Mouse (Mus musculus): ENCODE measurements around the gene Snph. TPM values are rescaled to one million over a fixed set of nuclear protein-coding genes. Genes with fewer than 3 reads are reported as not detected.
"Not testable (repeated sequence)": the region's sequence is repeated elsewhere in the genome, so short reads cannot be mapped to it uniquely, and the experiment has no call there.

The Snph gene
- total and polyA plus RNA-seq, 3 experiments, result not detected

GRCm38 (mm10) chr2:151616551-151617329 lies 15.7 kb downstream of the Snph start:
- Histone ChIP-seq H3K79me2 (replicated peaks; ENCODE audit: control insufficient read depth, extremely low read depth, insufficient read depth, poor library complexity, severe bottlenecking) (no peaks in the 10 kb centered on the region), H3K4me1 (ENCODE audit: control insufficient read depth in 1 of 2, insufficient read depth in 2 of 2) (no peaks in the 10 kb centered on the region), H3K27ac (ENCODE audit: insufficient read depth, low read depth) (no peak overlapping the region), H3K36me3 (replicated peaks in 1 of 2; ENCODE audit: control insufficient read depth in 1 of 2, insufficient read depth in 1 of 2, low read length in 1 of 2) (no peaks in the 10 kb centered on the region), H3K4me2 (ENCODE audit: insufficient read depth, low read depth, poor library complexity, severe bottlenecking) (no peak overlapping the region), H3K9me3 (replicated peaks; ENCODE audit: low read length) (no peaks in the 10 kb centered on the region), H3K27me3 (replicated peaks) (peaks cover 78% of the 10 kb centered on the region), H3K4me3 (replicated peaks in 1 of 3; ENCODE audit: low read depth in 2 of 3, low read length in 2 of 3, poor library complexity in 1 of 3) (no peak overlapping the region), H3K9ac (ENCODE audit: insufficient read depth, low read depth) (no peak overlapping the region)
- in situ Hi-C loops (cut with MboI; ENCODE audit: low pct_ligation_motif_present, low pct_unique_long_range_greater_than_20kb, low sequenced_read_pairs), result no loop called here
- dilution Hi-C loops (cut with MboI; ENCODE audit: extremely low pct_ligation_motif_present, extremely low pct_unique_long_range_greater_than_20kb, low sequenced_read_pairs), result no loop called here
- DNase-seq (ENCODE audit: extremely low read depth), result no peak
- TF ChIP-seq BHLHE40 (IDR thresholded peaks at IDR 0.05; ENCODE audit: low read depth, low read length) (no peak), EP300 (IDR thresholded peaks at IDR 0.05; ENCODE audit: low read length) (no peak), POLR2AphosphoS2 (IDR thresholded peaks at IDR 0.05; ENCODE audit: low read depth, low read length) (no peak), MAZ (IDR thresholded peaks at IDR 0.05; ENCODE audit: low read depth, low read length) (no peak), MAX (IDR thresholded peaks at IDR 0.05; ENCODE audit: low read length) (no peak), TBP (conservative IDR thresholded peaks at IDR 0.05; ENCODE audit: low read depth, low read length) (no peak), CTCF (conservative IDR thresholded peaks at IDR 0.05 in 1 of 2, IDR thresholded peaks at IDR 0.05 in 1 of 2; ENCODE audit: low read depth in 2 of 2, low read length in 2 of 2) (no peak), ZMIZ1 (IDR thresholded peaks at IDR 0.05; ENCODE audit: low read depth, low read length) (no peak), IRF4 (IDR thresholded peaks at IDR 0.05; ENCODE audit: low read depth, low read length) (no peak)

DNA sequence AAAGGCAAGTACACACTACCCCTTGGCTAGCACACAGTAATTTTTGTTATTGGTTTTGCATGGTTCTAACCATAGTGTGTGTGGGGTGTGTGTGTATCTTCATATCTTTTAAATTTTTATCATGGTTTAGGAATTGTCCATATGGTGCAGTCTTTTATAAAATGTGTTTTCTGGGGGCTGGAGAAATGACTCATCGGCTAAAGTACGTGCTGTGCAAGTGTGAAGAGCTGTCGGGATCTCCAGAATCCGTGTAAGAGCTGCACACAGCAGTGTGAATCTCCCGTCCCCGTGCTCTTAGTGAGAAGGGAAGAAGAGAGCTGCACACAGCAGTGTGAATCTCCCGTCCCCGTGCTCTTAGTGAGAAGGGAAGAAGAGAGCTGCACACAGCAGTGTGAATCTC lies 16.6 kb downstream of the Snph start:
- in situ Hi-C loops (cut with MboI; ENCODE audit: low pct_ligation_motif_present, low pct_unique_long_range_greater_than_20kb, low sequenced_read_pairs); H3K9ac ChIP-seq (ENCODE audit: insufficient read depth, low read depth); dilution Hi-C loops (cut with MboI; ENCODE audit: extremely low pct_ligation_motif_present, extremely low pct_unique_long_range_greater_than_20kb, low sequenced_read_pairs); H3K4me3 ChIP-seq (replicated peaks in 1 of 3; ENCODE audit: low read depth in 2 of 3, low read length in 2 of 3, poor library complexity in 1 of 3); H3K4me1 ChIP-seq (ENCODE audit: control insufficient read depth in 1 of 2, insufficient read depth in 2 of 2); DNase-seq (ENCODE audit: extremely low read depth); H3K27ac ChIP-seq (ENCODE audit: insufficient read depth, low read depth); H3K4me2 ChIP-seq (ENCODE audit: insufficient read depth, low read depth, poor library complexity, severe bottlenecking); H3K36me3 ChIP-seq (replicated peaks in 1 of 2; ENCODE audit: control insufficient read depth in 1 of 2, insufficient read depth in 1 of 2, low read length in 1 of 2); H3K79me2 ChIP-seq (replicated peaks; ENCODE audit: control insufficient read depth, extremely low read depth, insufficient read depth, poor library complexity, severe bottlenecking); H3K9me3 ChIP-seq (replicated peaks; ENCODE audit: low read length): not testable (repeated sequence)
- peaks cover 78% of the 10 kb centered on the region for H3K27me3 ChIP-seq (replicated peaks)

- Histone ChIP-seq H3K4me1 (ENCODE audit: control insufficient read depth in 1 of 2, insufficient read depth in 2 of 2) (peaks cover 0 to 4% of the 10 kb centered on the region in 2 experiments; a peak in 2 of 4 replicates), H3K9ac (ENCODE audit: insufficient read depth, low read depth) (no peak overlapping the region), H3K27me3 (replicated peaks) (peaks cover 76% of the 10 kb centered on the region), H3K4me3 (replicated peaks in 1 of 3; ENCODE audit: low read depth in 2 of 3, low read length in 2 of 3, poor library complexity in 1 of 3) (no peak overlapping the region), H3K9me3 (replicated peaks; ENCODE audit: low read length) (no peaks in the 10 kb centered on the region), H3K4me2 (ENCODE audit: insufficient read depth, low read depth, poor library complexity, severe bottlenecking) (no peak overlapping the region), H3K27ac (ENCODE audit: insufficient read depth, low read depth) (no peak overlapping the region), H3K79me2 (replicated peaks; ENCODE audit: control insufficient read depth, extremely low read depth, insufficient read depth, poor library complexity, severe bottlenecking) (no peaks in the 10 kb centered on the region), H3K36me3 (replicated peaks in 1 of 2; ENCODE audit: control insufficient read depth in 1 of 2, insufficient read depth in 1 of 2, low read length in 1 of 2) (no peaks in the 10 kb centered on the region)
- dilution Hi-C loops (cut with MboI; ENCODE audit: extremely low pct_ligation_motif_present, extremely low pct_unique_long_range_greater_than_20kb, low sequenced_read_pairs) (no loop called here), in situ Hi-C loops (cut with MboI; ENCODE audit: low pct_ligation_motif_present, low pct_unique_long_range_greater_than_20kb, low sequenced_read_pairs) (no loop called here)
- no peak for DNase-seq (ENCODE audit: extremely low read depth)
- no peak for TF ChIP-seq TCF12 (IDR thresholded peaks at IDR 0.05; ENCODE audit: low read depth, low read length)
- no peak for TF ChIP-seq MAFK (IDR thresholded peaks at IDR 0.05; ENCODE audit: insufficient replicate concordance, low read length)
- no peak for TF ChIP-seq NELFE (IDR thresholded peaks at IDR 0.05; ENCODE audit: low read depth, low read length)
- TF ChIP-seq ZC3H11A (IDR thresholded peaks at IDR 0.05; ENCODE audit: low read depth, low read length), result no peak
- no peak for TF ChIP-seq SIN3A (IDR thresholded peaks at IDR 0.05; ENCODE audit: low read length)
- no peak for TF ChIP-seq JUN (IDR thresholded peaks at IDR 0.05; ENCODE audit: insufficient read depth, low read depth, low read length)
Observed at GRCm38 (mm10) chr2:151609974-151610373, 22.4 kb downstream of the Snph start.

Measured in CH12.LX (cell line).